Mouse (Mus musculus): Measurements from ENCODE around the gene C2cd3. TPM values are rescaled to one million over a fixed set of nuclear protein-coding genes. Genes with fewer than 3 reads are reported as not detected.

The C2cd3 gene
- total and polyA plus RNA-seq, 2 experiments from 2014 or later, result 5.5 to 29.8 TPM

GRCm38 (mm10) chr7:100511602-100512001, 139.6 kb downstream of the C2cd3 start:
- Histone ChIP-seq H3K27me3 (ENCODE audit: control insufficient read depth, insufficient read depth, low read length) (0 out of 2 replicates have a peak, but pooled peaks cover 3% of the 10 kb centered on the region), H3K9me3 (replicated peaks; ENCODE audit: control insufficient read depth, low read length) (no peaks in the 10 kb centered on the region), H3K4me1 (ENCODE audit: control insufficient read depth, insufficient read depth) (no peaks in the 10 kb centered on the region), H3K9ac (replicated peaks; ENCODE audit: low read depth, low read length) (no peak overlapping the region), H3K36me3 (replicated peaks; ENCODE audit: control insufficient read depth, insufficient read depth, low read length) (no peaks in the 10 kb centered on the region), H3K27ac (ENCODE audit: low read depth) (no peak overlapping the region), H3K4me2 (ENCODE audit: low read depth, low read length) (no peak overlapping the region), H3K4me3 (ENCODE audit: low read depth, low read length) (no peak overlapping the region)
- 69% methylated on average over 8 of the region's 8 CpGs for WGBS
- no peak for ATAC-seq (ENCODE audit: insufficient read depth, low read depth)
- TF ChIP-seq CTCF (IDR thresholded peaks at IDR 0.05; ENCODE audit: low read depth) (no peak), EP300 (IDR thresholded peaks at IDR 0.05; ENCODE audit: low read depth) (no peak)
- DNase-seq (ENCODE audit: low spot score), result no peak

DNA sequence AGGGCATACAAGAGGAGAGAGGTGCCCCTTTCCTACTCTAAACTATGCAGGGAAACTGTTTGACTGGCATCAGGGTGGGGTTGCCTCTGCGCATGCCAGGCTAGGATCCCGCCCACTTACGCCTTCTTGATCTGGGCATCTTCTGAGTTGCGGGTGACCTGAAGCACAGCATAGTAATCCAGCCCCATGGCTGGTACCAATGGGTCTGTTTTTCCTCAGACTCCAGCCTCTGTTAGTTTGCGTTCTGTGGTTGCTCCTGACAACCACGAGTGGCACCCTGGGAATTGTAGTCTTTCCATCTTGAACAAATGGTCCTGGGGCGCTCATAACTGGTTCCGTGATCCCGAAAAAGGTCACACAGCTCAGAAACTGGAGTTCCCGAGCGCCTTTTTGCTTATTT, 142.5 kb downstream of the C2cd3 start, which contains the start of gene Dnajb13:
Gene Dnajb13 (minus strand): TSS at position 388 of the 400 bp plus-strand sequence.
- Histone ChIP-seq H3K9ac (replicated peaks; ENCODE audit: low read depth, low read length) (no peak within 1 kb of the TSS), H3K4me1 (ENCODE audit: control insufficient read depth, insufficient read depth) (no peaks in the 10 kb centered on the region), H3K4me2 (ENCODE audit: low read depth, low read length) (no peak within 1 kb of the TSS), H3K9me3 (replicated peaks; ENCODE audit: control insufficient read depth, low read length) (no peaks in the 10 kb centered on the region), H3K36me3 (replicated peaks; ENCODE audit: control insufficient read depth, insufficient read depth, low read length) (no peaks in the 10 kb centered on the region), H3K4me3 (ENCODE audit: low read depth, low read length) (no peak within 1 kb of the TSS), H3K27ac (ENCODE audit: low read depth) (no peak within 1 kb of the TSS), H3K27me3 (ENCODE audit: control insufficient read depth, insufficient read depth, low read length) (0 out of 2 replicates have a peak, but pooled peaks cover 3% of the 10 kb centered on the region)
- no peak for DNase-seq (ENCODE audit: low spot score)
- TF ChIP-seq EP300 (IDR thresholded peaks at IDR 0.05; ENCODE audit: low read depth), result no peak
- no peak for TF ChIP-seq CTCF (IDR thresholded peaks at IDR 0.05; ENCODE audit: low read depth)
- ATAC-seq (ENCODE audit: insufficient read depth, low read depth), result no peak
- 45% methylated on average over 11 of the region's 11 CpGs for WGBS

Other genes starting within 250 kb of the C2cd3 start
- gene Lipt2, start 213.0 kb upstream of the C2cd3 start, total RNA-seq (2014; rRNA removed; ENCODE audit: low replicate concordance), result 13.3 and 28.7 TPM in 2 replicates
- 10.4 and 10.7 TPM in 2 replicates for gene Lipt2, start 213.0 kb upstream of the C2cd3 start, polyA plus RNA-seq (2015; fragmentation: Nextera tagmentation; extraction: Ambion mirVana)
- 0.99 and 33.0 TPM in 2 replicates for gene Kcne3, start 195.7 kb upstream of the C2cd3 start, total RNA-seq (2014; rRNA removed; ENCODE audit: low replicate concordance)
- 3.3 and 4.2 TPM in 2 replicates for gene Kcne3, start 195.7 kb upstream of the C2cd3 start, polyA plus RNA-seq (2015; fragmentation: Nextera tagmentation; extraction: Ambion mirVana)
- 2.6 and 3.5 TPM in 2 replicates for gene Pgm2l1, start 144.8 kb upstream of the C2cd3 start, total RNA-seq (2014; rRNA removed; ENCODE audit: low replicate concordance)
- gene Pgm2l1, start 144.8 kb upstream of the C2cd3 start, polyA plus RNA-seq (2015; fragmentation: Nextera tagmentation; extraction: Ambion mirVana), result 0.56 and 0.89 TPM in 2 replicates
- gene P4ha3, start 86.7 kb upstream of the C2cd3 start, total RNA-seq (2014; rRNA removed; ENCODE audit: low replicate concordance), result 5.5 and 10.4 TPM in 2 replicates
- gene P4ha3, start 86.7 kb upstream of the C2cd3 start, polyA plus RNA-seq (2015; fragmentation: Nextera tagmentation; extraction: Ambion mirVana), result 1.8 and 2.4 TPM in 2 replicates
- gene Ppme1, start 74 bp downstream of the C2cd3 start, total RNA-seq (2014; rRNA removed; ENCODE audit: low replicate concordance), result 80.3 and 90.4 TPM in 2 replicates
- gene Ppme1, start 74 bp downstream of the C2cd3 start, polyA plus RNA-seq (2015; fragmentation: Nextera tagmentation; extraction: Ambion mirVana), result 44.6 and 48.7 TPM in 2 replicates
- 0.12 and 15.6 TPM in 2 replicates for gene Ucp3, start 100.8 kb downstream of the C2cd3 start, total RNA-seq (2014; rRNA removed; ENCODE audit: low replicate concordance)
- 17.6 and 23.3 TPM in 2 replicates for gene Ucp3, start 100.8 kb downstream of the C2cd3 start, polyA plus RNA-seq (2015; fragmentation: Nextera tagmentation; extraction: Ambion mirVana)
- 71.4 and 234 TPM in 2 replicates for gene Ucp2, start 121.1 kb downstream of the C2cd3 start, total RNA-seq (2014; rRNA removed; ENCODE audit: low replicate concordance)
- gene Ucp2, start 121.1 kb downstream of the C2cd3 start, polyA plus RNA-seq (2015; fragmentation: Nextera tagmentation; extraction: Ambion mirVana), result 339 and 342 TPM in 2 replicates
- gene Dnajb13, start 142.7 kb downstream of the C2cd3 start, total RNA-seq (2014; rRNA removed; ENCODE audit: low replicate concordance), result not detected in 2 replicates
- 0.07 and 0.52 TPM in 2 replicates for gene Dnajb13, start 142.7 kb downstream of the C2cd3 start, polyA plus RNA-seq (2015; fragmentation: Nextera tagmentation; extraction: Ambion mirVana)
- gene Coa4, start 164.8 kb downstream of the C2cd3 start, total RNA-seq (2014; rRNA removed; ENCODE audit: low replicate concordance), result 4.3 and 9.0 TPM in 2 replicates
- gene Coa4, start 164.8 kb downstream of the C2cd3 start, polyA plus RNA-seq (2015; fragmentation: Nextera tagmentation; extraction: Ambion mirVana), result 21.1 and 26.5 TPM in 2 replicates
- gene Rab6a, start 235.2 kb downstream of the C2cd3 start, total RNA-seq (2014; rRNA removed; ENCODE audit: low replicate concordance), result 66.0 and 87.6 TPM in 2 replicates
- 73.8 and 78.1 TPM in 2 replicates for gene Rab6a, start 235.2 kb downstream of the C2cd3 start, polyA plus RNA-seq (2015; fragmentation: Nextera tagmentation; extraction: Ambion mirVana)
- gene Mrpl48, start 236.1 kb downstream of the C2cd3 start, total RNA-seq (2014; rRNA removed; ENCODE audit: low replicate concordance), result 32.6 and 54.8 TPM in 2 replicates
- gene Mrpl48, start 236.1 kb downstream of the C2cd3 start, polyA plus RNA-seq (2015; fragmentation: Nextera tagmentation; extraction: Ambion mirVana), result 119 and 121 TPM in 2 replicates

Data from heart, postnatal 0 days (tissue).